Mouse (Mus musculus) lung, adult 2 months (tissue): Measurements from ENCODE around the gene Hps3.

Experiments
- CTCF ChIP-seq: fragments of 200-500 bp; IDR thresholded peaks from 2 replicates; pipeline ENCODE4 v1.5.1; 2011; ENCODE audit warnings: mild to moderate bottlenecking, low read length, control low read depth; ENCODE audit not compliant: insufficient read depth
- POLR2A ChIP-seq: fragments of 200-500 bp; IDR thresholded peaks from 2 replicates; pipeline ENCODE4 v1.6.1; 2011; ENCODE audit warnings: low read depth, mild to moderate bottlenecking, control low read depth, low read length, borderline replicate concordance; ENCODE audit errors: extremely low read depth

GRCm38 (mm10) chr3:19956885-19957284 lies 78.2 kb downstream of the Hps3 start, which contains the start of gene Cp:
- TF ChIP-seq POLR2A, result no peak
- TF ChIP-seq CTCF, result no peak
